Mouse (Mus musculus): ENCODE data around the gene Slc22a29.
"Not testable (repeated sequence)": the region's sequence is repeated elsewhere in the genome, so short reads cannot be mapped to it uniquely, and the experiment has no call there.

The Slc22a29 gene

DNA sequence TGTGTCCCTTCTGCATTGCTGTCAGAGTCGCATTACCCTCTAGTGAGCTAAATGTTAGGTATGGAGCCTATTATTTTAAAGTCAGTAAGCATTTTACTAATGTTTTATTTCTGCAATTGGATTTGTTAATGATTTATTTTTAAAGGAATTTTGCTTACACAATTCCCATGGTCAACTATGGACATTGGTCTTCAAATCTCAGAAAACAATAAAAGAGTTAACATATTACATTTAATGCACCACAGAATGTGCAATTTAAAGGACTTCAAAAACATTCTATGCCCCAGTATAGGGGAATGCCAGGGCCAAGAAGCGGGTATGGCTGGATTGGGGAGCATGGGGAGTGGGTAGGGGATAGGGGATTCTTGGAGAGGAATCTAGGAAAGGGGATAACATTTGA lies at the start of gene Slc22a29:
TSS of gene Slc22a29 (minus strand) at position 101 of the 400 bp plus-strand sequence.
- DNase-seq (ENCODE audit: low read depth, low spot score) = no peak

DNA sequence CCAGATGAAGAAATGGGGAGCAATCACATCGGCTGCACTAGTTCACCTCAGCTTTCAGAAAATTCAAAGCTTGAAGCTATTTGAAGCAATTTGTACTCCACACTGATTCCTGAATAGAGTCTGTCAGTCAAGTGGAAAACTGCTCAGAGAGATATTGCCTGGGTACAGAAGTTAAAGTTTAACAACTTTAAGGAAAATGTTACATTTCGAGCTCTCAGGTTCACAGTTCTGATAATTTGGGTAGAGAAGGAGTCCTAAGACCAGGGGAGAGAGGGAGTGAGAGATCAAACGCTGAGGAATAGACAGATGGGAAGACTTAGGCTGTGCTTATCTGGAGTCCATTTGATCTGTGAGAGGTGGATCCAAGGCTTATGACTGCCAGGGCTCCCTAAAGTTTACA lies 46.6 kb upstream of the Slc22a29 start:
- DNase-seq (ENCODE audit: low read depth, low spot score) = no peak

DNA sequence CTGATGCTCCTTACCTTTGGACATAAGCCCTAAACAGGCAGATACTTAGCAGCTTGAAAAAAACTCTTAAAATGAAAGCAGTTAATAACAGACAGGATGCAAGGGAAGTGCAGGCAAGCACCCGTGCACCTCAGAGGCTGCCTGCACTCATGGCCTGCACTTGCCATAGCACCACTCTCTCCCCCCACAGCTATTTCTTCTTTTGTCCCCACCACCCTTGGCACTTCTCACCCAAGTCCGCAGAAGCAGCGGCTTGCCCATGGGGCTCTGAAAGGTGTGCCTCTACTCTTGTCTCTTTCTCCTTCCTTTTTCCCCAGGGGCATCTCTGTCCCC lies 34.0 kb upstream of the Slc22a29 start:
- no peak for DNase-seq (ENCODE audit: low read depth, low spot score)

DNA sequence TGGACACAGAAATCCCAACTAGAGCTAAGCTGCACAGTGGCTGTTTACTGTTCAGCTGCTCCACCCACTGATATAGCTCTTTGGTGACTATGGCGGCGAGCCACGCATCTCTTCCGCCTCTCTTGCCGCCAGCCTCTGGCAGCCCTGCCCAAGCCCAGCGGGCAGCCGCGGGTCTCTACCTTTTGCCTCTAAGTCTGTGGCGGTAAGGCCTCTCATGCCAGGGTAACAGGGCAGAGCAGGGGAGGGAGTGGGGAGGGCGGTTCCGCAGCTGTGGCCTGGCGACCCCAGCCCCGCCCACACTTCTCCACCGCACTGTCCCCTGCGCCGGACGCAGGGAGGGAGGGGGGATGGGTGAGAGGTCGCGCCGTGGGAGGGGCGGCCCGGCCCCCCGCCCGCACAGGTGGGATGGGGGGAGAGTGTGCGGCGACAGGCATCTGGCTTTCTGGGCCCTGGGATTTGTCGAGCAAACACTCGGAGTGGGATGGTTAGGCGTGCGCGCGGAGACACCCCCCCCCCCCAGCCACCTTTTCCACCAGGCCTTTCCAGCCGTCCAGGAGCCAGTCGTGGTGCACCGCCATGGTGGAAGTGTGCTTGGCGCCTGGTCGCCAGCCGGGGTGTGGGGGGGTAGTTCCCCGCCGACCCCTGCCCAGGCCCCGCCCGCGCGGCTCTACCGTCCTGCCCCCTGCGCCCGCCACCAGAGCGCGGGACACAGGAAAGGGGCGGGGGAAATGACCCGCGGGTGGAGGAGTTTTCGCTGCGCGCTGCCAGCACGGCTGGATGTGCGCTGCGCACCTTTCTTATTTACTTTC lies 33.4 kb upstream of the Slc22a29 start:
- peak; percentile 62 for DNase-seq (ENCODE audit: low read depth, low spot score)

DNA sequence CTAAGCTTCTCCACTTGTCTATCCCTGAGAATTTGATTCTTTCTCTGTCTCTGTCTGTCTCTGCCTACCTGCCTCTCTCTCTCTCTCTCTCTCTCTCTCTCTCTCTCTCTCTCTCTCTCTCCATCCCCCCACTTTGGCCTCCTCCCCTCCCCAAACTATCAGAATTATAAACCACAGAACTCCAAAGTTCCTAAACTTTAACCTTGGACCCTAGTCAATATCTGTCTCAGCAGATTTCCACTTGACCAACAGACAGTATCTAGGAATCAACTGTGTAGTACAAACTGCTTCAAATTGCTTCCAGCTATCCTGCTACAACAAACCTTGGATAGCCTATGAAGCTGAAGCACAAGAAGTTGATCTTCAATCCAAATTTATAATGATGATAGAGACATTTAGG lies 10.2 kb upstream of the Slc22a29 start:
- DNase-seq (ENCODE audit: low read depth, low spot score) = no peak

DNA sequence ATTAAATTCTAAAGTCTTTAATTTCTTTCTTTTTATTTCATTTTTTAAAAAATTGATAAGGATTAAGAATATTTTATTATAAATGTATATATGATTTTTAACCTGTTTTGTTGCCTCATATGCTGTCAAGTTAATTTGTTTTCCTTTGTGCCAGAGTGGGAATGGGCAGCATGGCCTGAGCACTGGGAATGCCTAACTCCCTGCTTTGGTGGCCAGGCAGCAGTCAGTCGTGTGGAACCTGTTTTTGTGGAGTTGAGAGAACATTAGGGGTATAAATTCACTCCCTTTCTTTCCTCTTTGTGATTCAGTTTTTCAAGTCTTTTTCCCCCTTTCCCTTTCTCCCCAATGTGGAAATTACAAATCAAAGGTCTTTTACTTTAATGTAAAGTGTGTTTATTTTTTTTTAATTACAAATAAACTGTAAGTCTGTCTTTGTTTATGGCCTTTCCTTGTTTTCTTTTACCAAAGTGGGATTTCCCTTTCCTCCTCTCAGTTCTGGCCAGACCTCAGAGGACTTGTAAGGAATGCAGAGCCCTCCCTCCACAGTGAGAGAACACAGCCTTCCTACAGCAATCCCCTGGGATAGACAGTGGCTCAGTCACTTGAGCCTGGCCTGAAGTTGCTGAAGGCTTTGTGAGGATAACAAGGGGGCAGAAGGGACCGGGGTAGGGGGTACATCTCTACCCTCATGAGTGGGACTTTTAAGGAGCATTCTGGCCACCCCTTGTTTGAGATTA lies 69.7 kb downstream of the Slc22a29 start:
- no peak for DNase-seq (ENCODE audit: low read depth, low spot score)

DNA sequence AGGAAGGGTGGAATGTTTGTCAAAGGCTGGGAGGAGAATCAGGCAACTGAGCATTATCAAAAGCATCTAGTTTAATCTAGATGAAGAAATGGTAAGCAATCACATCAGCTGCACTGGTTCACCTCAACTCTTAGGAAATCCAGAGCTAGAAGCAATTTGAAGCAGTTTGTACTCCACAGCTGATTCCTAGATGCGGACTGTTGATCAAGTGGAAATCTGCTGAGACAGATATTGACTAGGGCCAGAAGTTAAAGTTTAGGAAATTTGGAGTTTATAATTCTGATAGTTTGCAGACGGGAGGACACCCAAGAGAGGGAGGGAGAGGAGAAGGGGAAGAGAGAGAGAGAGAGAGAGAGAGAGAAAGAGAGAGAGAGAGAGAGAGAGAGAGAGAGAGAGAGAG lies 76.0 kb downstream of the Slc22a29 start:
- not testable (repeated sequence) for DNase-seq (ENCODE audit: low read depth, low spot score)

DNA sequence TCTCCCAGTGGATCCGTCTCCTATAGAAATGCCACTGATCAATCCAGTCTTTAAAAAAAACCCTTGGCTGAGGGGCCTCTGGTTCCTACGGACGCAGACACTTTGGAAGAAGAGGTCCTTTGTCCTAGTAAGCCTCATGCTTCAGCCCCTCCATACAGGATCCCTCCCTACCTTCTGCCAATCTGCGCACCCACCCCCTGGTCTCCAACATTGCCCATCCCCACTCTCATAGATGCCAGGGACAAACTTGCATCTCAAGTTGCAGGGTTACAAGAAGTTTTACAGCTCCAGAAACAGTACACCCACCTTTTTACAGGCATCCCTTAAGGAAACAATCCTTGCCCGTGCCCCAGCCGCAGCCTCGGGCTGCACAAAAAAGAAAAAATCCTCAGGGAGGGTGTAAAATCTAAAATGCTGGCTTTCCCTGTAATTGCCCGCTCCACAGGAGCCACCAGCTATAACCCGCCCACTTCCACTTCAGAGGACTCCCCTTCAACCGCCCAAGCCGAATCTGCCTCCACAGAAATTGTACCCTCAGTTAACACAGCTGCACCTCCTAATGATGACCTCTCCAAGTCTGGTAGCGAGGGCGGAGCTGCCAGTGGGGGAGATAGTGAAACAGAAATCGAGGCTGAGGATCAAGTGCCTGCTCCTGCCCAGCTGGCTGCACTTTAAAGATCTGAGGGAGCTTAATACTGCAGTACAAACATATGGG lies 84.4 kb downstream of the Slc22a29 start:
- not testable (repeated sequence) for DNase-seq (ENCODE audit: low read depth, low spot score)

DNA sequence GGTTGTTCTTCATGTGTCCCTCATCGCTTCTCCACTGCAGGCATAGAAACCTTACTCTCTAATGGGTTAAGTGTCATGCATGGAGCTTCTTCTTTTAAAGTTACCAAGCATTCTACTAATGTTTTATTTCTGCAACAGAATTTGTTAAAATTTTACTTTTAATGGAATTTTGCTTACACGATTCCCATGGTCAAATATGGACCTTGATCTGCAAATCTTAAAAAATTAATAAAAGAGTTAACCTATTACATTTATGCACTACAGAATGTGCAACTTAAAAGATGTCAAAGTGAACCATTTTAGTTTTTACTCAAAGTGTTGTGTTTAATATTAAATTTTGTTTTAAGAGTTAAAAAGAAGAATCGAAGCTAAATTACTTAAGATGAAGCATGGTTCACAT lies 86.8 kb downstream of the Slc22a29 start, which contains the start of gene Slc22a28:
TSS of gene Slc22a28 (minus strand) at position 102 of the 400 bp plus-strand sequence.
- not testable (repeated sequence) for DNase-seq (ENCODE audit: low read depth, low spot score)
